Mouse (Mus musculus) thymus, adult 18-20 months (tissue): Measurements from ENCODE around the gene Tnnc1.

Experiments used
- DNase-seq, 2 experiments: peaks; one replicate each; pipeline ENCODE4 v3.0.0; 2022; ENCODE audit warnings: mixed read lengths in 2 of 2

Gene Tnnc1

GRCm38 (mm10) chr14:31208084-31208483 lies at the start of gene Tnnc1:
Gene Tnnc1 (plus strand): TSS chr14:31208312.
- no peak for DNase-seq

- DNase-seq: no peak
Measured at GRCm38 (mm10) chr14:31160196-31161150, 47.6 kb upstream of the Tnnc1 start.

- DNase-seq: no peak
Measured at GRCm38 (mm10) chr14:31161191-31161590, 46.9 kb upstream of the Tnnc1 start.

GRCm38 (mm10) chr14:31161638-31162037 lies 46.5 kb upstream of the Tnnc1 start:
- no peak for DNase-seq

- DNase-seq: no peak
Measured at GRCm38 (mm10) chr14:31164067-31164466, 44.0 kb upstream of the Tnnc1 start.

GRCm38 (mm10) chr14:31165010-31165409 lies 43.1 kb upstream of the Tnnc1 start:
- no peak for DNase-seq

GRCm38 (mm10) chr14:31165458-31165857 lies 42.7 kb upstream of the Tnnc1 start:
- DNase-seq: no peak

GRCm38 (mm10) chr14:31165991-31166630 lies 42.0 kb upstream of the Tnnc1 start:
- no peak for DNase-seq

- no peak for DNase-seq
Measured at GRCm38 (mm10) chr14:31166827-31167226, 41.3 kb upstream of the Tnnc1 start.

GRCm38 (mm10) chr14:31168425-31168824 lies 39.7 kb upstream of the Tnnc1 start, which contains the start of gene Stab1:
Gene Stab1 (minus strand): TSS chr14:31168641.
- no peak for DNase-seq

- no peak for DNase-seq
Measured at GRCm38 (mm10) chr14:31169508-31169907, 38.6 kb upstream of the Tnnc1 start.

GRCm38 (mm10) chr14:31170963-31171362 lies 37.1 kb upstream of the Tnnc1 start:
- DNase-seq: no peak

- DNase-seq: no peak
Measured at GRCm38 (mm10) chr14:31171386-31171785, 36.7 kb upstream of the Tnnc1 start.

- DNase-seq: no peak
Measured at GRCm38 (mm10) chr14:31171821-31172220, 36.3 kb upstream of the Tnnc1 start.

GRCm38 (mm10) chr14:31172781-31173455 lies 35.2 kb upstream of the Tnnc1 start:
- no peak for DNase-seq

- no peak for DNase-seq
Measured at GRCm38 (mm10) chr14:31173537-31173936, 34.6 kb upstream of the Tnnc1 start.

GRCm38 (mm10) chr14:31177287-31177686 lies 30.8 kb upstream of the Tnnc1 start:
- DNase-seq: no peak

- no peak for DNase-seq
Measured at GRCm38 (mm10) chr14:31177715-31178114, 30.4 kb upstream of the Tnnc1 start.

GRCm38 (mm10) chr14:31179677-31180365 lies 28.3 kb upstream of the Tnnc1 start:
- no peak for DNase-seq

- DNase-seq: no peak
Measured at GRCm38 (mm10) chr14:31181512-31181911, 26.6 kb upstream of the Tnnc1 start.

- no peak for DNase-seq
Measured at GRCm38 (mm10) chr14:31182786-31183290, 25.3 kb upstream of the Tnnc1 start.

- DNase-seq: no peak
Measured at GRCm38 (mm10) chr14:31183541-31183940, 24.6 kb upstream of the Tnnc1 start.
